Mouse (Mus musculus): ENCODE measurements around the gene Agps. TPM values are rescaled to one million over a fixed set of nuclear protein-coding genes. Genes with fewer than 3 reads are reported as not detected.

Gene Agps
- polyA plus RNA-seq, 2 experiments from 2014 or later: 19.7 to 23.0 TPM

- ATAC-seq: no peak
These were observed 2.9 kb upstream of the Agps start for GRCm38 (mm10) chr2:75828931-75829610.

- ATAC-seq: no peak
These were observed 1.7 kb upstream of the Agps start for GRCm38 (mm10) chr2:75830233-75830632.

GRCm38 (mm10) chr2:75832781-75833180 is 804 bp downstream of the Agps start:
- peak; percentile 27 for ATAC-seq

DNA sequence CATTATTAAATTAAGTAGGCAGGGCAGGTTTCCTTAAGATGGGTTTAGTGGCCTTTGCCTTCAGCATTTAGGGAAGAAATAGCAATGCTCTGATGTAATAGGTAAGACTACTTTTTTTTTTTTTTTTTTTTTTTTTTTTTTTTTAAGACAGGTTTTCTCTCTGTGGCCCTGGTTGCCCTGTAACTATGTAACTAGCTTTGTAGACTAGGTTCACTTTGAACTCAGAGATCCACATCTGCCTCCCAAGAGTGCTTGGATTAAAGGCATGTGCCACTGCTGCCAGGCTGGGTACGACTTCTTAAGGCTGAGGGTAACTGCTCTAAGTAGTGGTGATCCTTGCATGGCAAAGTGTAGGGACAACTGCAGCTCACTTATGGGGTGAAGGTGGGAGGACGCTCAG is 2.5 kb downstream of the Agps start:
- no peak for ATAC-seq

DNA sequence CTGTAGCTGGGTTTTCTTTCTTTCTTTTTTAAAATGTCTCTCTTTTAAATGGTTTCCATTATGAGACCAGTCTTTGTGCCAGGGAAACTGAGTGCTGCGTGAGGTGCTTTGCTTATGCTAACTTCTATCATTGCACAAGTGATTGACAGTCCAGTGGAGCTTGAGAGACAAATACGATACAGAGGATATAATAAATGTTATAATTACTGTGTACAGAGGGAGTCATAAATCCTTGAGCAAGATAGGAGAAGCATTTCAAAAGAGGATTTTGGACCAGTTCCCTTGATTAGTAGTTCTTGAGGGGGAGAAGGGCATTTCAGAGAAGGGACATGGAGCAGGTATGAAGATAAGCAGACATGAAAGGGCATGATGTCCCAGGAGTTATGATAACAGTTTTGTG is 10.3 kb downstream of the Agps start:
- no peak for ATAC-seq

GRCm38 (mm10) chr2:75847708-75848107 is 15.7 kb downstream of the Agps start:
- peak; percentile 77 for ATAC-seq

DNA sequence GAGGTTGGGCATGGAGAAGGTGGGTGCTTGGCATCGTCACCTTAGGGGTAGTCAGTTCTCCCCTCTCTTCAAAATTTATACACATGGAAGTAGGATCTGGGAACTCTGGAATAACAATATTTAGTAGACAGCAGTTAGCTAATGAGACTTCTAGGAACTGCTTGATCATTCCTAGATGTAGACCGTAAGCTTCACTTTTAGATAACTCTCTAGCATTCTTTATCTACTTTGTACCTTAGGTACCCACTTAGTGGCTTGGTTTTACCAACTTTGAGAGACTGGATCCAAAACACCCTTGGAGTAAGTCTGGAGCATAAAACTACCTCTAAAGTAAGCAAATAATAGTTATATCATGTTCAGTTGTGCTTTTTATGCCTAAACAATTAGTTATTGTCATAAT is 20.5 kb downstream of the Agps start:
- no peak for ATAC-seq

- ATAC-seq: no peak
These were observed 22.2 kb downstream of the Agps start for GRCm38 (mm10) chr2:75854136-75854535.

- no peak for ATAC-seq
These were observed 29.1 kb downstream of the Agps start for GRCm38 (mm10) chr2:75861115-75861514.

GRCm38 (mm10) chr2:75869604-75870003 is 37.6 kb downstream of the Agps start:
- no peak for ATAC-seq

DNA sequence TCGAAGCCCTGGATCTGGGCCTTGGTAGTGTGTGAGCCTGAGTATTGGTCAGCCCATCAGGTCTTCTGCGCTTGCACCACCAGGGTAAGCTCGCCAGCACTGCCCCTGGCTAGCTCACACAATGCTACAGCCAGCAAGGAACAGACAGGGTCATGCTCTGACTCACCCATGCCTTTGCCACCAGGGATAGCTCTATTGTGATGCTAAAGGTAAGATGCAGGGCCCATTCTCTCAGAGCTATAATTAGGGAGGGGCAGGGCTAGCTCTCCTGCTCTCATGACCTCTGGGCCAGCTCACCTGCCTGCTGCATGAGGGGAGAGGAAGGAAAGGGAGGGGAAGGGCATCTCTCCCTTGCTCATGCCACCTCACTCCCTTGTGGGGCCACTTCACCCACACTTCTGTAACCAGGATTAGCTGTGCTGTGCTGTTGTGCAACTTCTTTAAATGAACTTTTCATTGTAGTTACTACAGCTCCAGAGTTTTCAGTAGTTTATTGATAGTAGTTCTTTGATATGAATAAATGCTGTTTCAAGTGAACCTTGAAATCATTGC is 42.1 kb downstream of the Agps start:
- no peak for ATAC-seq

DNA sequence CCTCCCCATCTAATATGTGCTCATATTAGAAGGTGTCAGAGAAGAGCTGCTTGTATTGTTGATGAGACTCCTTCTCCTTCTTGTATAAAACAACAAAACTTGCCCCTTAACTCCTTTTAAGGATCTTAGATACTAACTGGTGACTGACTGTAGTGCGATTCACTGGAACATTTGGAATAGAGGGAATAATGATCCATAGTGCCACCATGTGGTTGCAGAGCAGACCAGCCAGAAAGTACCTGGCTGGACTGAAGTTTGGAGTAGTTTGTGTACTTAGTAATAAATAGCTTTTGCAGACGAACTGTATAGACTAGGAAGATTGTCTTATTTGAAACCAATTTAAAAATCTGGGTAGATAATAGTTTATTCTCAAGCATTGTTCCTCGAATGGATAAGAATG is 47.8 kb downstream of the Agps start:
- no peak for ATAC-seq

- peak; percentile 97 for ATAC-seq
These were observed 51.6 kb downstream of the Agps start for GRCm38 (mm10) chr2:75883543-75883942.

DNA sequence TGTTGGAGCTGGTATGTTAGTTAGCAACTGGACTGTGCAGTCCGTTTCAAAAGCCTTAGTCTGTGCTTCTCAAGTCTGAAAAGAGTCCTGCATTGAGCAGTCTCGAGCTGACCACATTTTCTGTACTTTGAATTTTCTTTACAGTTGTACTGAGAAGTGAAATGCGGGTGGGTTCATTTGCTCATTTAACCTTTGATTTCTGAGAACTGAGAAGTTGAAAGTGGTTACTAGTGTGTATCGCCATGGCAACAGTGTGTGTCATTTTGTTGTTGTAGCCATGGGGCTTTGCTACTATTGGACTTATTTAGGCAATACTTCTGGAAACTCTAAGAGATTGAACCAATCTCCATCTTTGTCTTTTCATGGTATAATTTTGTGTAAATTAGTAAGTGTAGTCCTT is 60.0 kb downstream of the Agps start:
- ATAC-seq: peak; percentile 92

DNA sequence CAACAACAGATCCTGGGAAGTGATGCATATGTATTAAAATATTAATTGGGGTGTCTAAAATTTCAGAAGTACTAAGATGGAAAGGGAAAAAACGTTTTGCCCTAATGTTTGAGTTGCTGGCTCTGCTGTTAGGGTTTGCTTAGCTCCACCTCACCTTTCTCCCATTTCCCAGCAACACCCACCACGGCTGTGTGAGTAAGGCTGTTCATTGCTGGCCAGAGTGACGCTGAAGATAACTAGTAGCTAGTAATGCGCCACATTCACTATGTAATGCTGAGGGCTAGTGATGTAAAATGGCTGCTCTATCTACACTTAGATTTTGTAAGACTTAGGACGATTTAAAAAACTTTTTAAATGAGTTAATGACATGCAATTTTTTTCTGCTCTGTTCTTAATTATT is 63.7 kb downstream of the Agps start:
- no peak for ATAC-seq

DNA sequence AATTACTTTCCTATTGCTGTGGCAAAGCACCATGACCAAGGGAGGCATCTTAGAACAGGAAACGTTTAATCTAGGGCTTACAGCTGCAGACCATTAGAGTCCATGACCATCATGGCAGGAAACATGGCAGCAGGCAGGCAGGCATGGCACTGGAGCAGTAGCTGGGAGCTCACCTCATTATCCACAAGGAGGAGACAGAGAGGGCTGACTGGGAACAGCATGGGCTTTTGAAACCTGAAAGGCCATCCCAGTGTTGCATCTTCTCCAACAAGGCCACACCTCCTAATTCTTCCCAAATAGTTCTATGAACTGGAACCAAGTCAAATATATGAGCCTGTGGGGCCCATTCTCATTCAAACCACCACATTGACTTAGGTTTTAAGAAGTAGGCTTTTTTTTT is 68.3 kb downstream of the Agps start:
- ATAC-seq: no peak

DNA sequence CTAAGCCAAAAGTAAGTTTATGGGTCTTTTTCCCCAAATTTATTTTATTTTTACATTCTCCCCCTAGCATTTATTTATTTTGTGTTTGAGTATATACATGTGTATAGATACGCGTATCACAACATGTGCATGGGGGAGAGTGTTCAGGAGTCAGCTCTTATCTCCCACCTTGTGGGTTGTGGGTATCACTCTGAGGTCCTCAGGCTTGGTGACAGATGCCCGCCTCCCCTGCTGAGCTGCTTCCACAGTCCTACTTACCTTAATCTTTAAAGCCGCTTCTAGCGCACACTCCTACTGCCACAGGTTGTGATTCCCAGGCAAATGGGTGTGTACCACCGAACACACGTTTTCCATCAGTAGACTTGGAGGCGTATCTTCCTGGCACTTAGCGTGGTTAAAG is 69.9 kb downstream of the Agps start:
- ATAC-seq: no peak

- peak; percentile 95 for ATAC-seq
These were observed 75.2 kb downstream of the Agps start for GRCm38 (mm10) chr2:75907142-75907541.

DNA sequence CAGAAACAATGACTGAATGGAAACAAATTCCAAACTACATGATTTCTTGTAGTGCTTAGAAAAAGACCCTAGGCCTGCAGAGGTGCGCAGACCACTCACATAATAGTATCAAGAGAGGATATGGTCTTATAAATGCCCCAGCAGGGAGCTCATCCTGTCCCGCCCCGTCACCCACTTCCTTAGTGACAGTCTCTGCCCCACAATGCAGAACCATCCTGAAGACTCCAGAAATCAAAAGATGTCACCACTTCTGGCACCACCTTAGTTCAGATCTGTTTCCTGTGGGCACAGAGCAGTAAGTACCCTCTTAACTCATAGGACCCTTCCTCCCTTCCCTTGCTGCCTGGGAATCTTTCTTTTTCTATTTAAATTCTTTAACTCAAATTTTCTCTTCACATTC is 83.1 kb downstream of the Agps start:
- peak; percentile 57 for ATAC-seq

DNA sequence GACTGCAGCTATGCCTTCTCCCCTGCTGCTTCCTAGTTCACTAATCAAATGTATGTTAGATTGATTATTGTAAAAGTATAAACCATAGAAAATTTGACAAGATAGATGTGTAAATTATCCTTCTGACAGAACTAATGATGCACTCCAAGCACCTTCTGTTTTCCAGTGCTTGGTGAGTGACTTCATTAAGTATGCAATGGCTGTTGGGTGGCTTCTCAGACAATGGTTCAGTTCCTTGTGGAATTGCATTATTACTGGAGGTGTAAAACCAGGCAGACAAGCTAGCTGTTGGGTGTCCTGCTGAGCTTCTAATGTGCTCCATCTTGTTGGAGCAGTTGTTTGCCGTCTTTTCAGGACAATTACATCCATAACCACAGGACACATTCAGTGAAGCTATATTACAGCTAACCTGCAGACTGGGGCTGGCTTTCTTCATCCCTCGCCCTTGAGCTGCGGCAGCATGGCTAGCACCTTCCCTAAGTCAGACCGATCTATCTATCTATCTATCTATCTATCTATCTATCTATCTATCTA is 91.9 kb downstream of the Agps start:
- no peak for ATAC-seq

DNA sequence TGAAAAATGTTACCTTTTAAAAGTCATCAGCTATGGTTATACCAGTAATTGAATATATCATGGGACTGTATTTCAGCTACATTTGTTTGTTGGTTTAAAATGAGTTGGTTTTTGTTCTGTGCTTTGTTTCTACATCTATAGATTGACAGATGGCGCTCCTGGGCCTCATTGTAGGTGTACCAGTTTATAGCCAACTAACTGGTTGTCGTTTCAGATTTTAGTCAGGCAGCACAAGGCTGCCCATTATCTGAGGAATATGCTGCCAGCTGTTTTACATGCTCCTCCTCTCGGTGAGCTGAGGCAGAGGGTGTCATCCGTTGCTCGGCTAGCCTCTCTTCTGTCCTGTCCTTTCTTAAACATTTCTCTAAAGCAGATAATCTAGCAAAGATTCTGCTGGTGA is 94.1 kb downstream of the Agps start:
- ATAC-seq: no peak

DNA sequence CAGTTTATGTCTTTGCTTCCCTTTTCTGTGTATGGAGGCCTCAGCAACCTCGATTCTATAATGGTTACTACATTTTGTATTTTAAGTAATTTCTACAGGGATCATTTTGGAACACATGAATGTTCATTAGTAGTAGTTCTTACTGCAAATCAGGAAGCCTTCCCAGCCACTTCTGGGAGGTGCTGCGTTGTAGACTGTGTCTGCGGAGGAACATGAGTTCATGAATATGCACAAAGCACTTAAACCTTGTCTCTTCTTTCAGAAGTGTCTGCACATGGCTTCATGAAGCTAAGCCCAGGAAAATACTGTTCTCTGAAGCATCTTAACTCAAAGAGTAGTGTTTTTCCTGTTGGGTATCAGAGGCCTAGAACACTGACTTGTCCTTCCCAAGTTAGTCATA is 96.0 kb downstream of the Agps start:
- no peak for ATAC-seq

DNA sequence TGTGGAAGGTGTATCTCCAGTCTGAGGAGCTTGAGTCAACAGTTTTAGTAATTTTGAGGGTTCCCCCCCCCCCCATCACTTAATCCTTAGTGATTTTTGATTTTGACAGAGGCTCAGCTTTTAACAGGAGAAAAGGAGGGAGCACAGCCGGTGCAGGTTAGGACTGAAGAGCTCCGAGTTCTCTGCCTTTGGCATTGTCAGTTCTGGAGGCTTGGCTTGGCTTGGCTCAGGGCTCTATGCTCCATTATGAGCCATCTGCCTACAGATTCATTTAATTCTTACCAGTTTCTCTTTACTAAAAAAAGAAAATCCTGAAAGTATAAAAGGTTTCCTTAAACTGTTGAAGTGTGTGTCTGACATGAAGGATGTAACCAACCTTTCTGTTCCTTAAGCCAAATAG is 97.2 kb downstream of the Agps start:
- no peak for ATAC-seq

GRCm38 (mm10) chr2:75929786-75930444 is 97.9 kb downstream of the Agps start:
- ATAC-seq: no peak

All from CD4-positive, CD25-positive, alpha-beta regulatory T cell, adult 4 months (primary cell).